Mouse (Mus musculus): ENCODE measurements around the gene Fbrs.

GRCm38 (mm10) chr7:127437724-127438123, 41.3 kb upstream of the Fbrs start:
- TF ChIP-seq CHD2 (IDR thresholded peaks at IDR 0.05; ENCODE audit: low read depth, low read length): no peak
- no peak for TF ChIP-seq HCFC1 (IDR thresholded peaks at IDR 0.05; ENCODE audit: borderline replicate concordance, insufficient read depth, low read length)
